In the genomic region with DNA sequence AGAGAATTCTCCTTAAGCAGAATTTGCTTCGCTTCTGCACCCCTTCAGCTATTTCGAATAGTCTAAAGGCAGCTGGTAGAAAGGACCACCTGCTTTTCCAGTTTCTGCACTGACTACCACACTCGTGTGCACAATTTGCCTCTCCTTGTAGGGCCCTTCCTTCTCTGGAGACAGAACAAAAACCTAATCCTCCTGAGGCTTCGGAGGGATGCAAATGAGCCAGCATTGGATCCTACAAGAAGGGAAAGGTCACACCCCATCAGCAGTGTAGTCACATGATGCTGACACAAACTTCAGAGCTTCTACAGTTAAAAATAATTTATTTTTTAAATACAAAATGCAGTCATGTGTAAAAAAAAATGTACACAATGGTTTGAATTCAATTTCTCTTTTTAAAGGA, we compare ENCODE assay signal across 17 mouse cellular contexts. TPM values are rescaled to one million over a fixed set of nuclear protein-coding genes. Genes with fewer than 3 reads are reported as not detected.
"Had no signal": no experiment of that assay in that cellular context is flagged by ENCODE, and none has a peak within 500 bp of the region (broad histone marks: within the 10 kb centered on the region; RNA-seq: fewer than 3 reads in every experiment).

No protein-coding gene starts in this region.

- H3K27ac ChIP-seq: liver, embryonic 13.5 days; neural tube, embryonic 12.5 days; neural tube, embryonic 15.5 days; stomach, postnatal 0 days had no signal

- H3K4me3 ChIP-seq: liver, embryonic 13.5 days; midbrain, embryonic 13.5 days; neural tube, embryonic 12.5 days; neural tube, embryonic 15.5 days had no signal

- H3K9ac ChIP-seq: liver, embryonic 13.5 days; midbrain, embryonic 13.5 days; neural tube, embryonic 12.5 days; neural tube, embryonic 15.5 days had no signal

- H3K4me2 ChIP-seq: liver, embryonic 13.5 days; midbrain, embryonic 13.5 days; neural tube, embryonic 12.5 days; neural tube, embryonic 15.5 days had no signal

- DNase-seq: kidney, adult 11 months; kidney, postnatal 14 days; liver, embryonic 13.5 days; lung, adult 2 months; lung, postnatal 14 days; lung, postnatal 4 days; right cerebral cortex, adult 18-20 months; right cerebral cortex, postnatal 14 days; right cerebral cortex, postnatal 4 days; thymus, postnatal 25 days had no signal

- ATAC-seq: midbrain, embryonic 13.5 days had no signal

- H3K9me3 ChIP-seq: liver, embryonic 13.5 days; midbrain, embryonic 13.5 days; neural tube, embryonic 12.5 days; neural tube, embryonic 15.5 days had no signal

- H3K36me3 ChIP-seq: liver, embryonic 13.5 days; midbrain, embryonic 13.5 days; neural tube, embryonic 12.5 days; neural tube, embryonic 15.5 days had no signal

- H3K27me3 ChIP-seq: liver, embryonic 13.5 days; midbrain, embryonic 13.5 days; neural tube, embryonic 12.5 days; neural tube, embryonic 15.5 days had no signal

- H3K4me1 ChIP-seq: liver, embryonic 13.5 days had no signal

RNA-seq across cellular contexts. Expression of gene Nap1l5, which starts 24.3 kb away (rescaled TPM):
- total RNA-seq: megakaryocyte progenitor cell, adult 5-6 weeks; megakaryocyte-erythroid progenitor cell, adult 5-6 weeks had no signal
- polyA plus RNA-seq: liver, adult 2 months had no signal
